Mouse (Mus musculus) c-Kit-negative CD71-positive TER-119-positive erythroid progenitor cells, embryonic 14.5 days (primary cell): Measurements from ENCODE around the gene Gm4756.
"Not testable (repeated sequence)": the region's sequence is repeated elsewhere in the genome, so short reads cannot be mapped to it uniquely, and the experiment has no call there.

ENCODE experiments used
- DNase-seq: peaks from one replicate; pipeline ENCODE4 v3.0.0-alpha.2; 2013; ENCODE audit warnings: low read depth, low spot score

Gene Gm4756

DNA sequence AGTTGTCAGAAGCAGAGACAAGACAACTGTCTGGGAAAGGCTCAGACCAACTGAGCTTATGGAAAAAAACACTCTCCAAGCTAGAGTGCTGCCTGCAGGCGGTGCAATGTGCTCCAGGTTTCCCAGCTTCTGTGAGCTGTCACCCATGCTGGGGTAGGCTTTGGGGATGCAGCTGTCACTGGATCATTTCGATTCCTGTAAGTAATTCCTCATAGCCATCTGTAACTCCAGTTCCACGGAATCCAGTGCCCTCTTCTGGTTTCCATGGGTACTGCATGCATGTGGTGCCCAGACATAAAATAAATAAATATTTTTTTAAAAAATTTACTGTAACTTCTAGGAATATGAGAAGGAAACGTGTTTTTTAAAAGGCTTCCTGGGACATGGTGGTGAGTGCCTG, 5.2 kb upstream of the Gm4756 start:
- DNase-seq: peak; percentile 8

DNA sequence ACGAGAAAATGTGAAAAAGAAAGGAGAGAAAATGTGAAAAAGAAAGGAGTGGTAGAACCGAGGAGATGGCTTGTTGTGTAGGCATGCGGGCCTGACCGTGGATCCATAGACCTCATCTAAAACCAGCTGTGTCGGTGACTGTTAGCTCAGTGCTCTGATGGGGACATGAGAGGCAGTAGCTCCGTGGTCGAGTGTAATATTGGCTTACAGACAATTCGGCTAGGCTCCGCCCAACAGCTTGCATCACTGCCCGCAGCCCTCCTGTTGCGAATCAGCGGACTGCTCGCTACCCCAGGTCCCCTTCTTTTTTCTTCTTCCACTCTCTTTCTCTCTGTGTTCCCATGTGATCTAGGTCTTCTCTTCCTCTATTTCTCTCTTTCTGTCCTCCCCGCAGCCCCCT, 540 bp downstream of the Gm4756 start:
- no peak for DNase-seq

DNA sequence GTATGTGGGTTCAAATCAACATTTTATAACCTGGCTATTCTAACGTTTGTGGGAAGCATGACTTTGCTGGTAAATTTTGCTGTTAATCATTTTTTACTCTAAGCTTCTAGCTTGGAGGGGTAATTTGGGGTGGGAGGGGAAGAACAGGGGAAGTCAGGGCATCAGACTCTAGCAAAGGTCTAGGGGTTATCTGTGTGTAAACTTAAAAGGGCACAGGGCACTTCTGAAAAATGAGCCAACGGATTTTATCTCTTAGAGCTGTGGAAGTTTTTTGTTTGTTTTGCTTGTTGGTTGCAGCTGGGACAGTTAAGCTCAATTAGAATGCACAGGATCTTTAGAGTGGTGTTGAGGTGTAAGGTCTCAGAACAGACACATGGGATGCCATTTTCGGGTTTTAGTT, 11.4 kb downstream of the Gm4756 start:
- DNase-seq: no peak

DNA sequence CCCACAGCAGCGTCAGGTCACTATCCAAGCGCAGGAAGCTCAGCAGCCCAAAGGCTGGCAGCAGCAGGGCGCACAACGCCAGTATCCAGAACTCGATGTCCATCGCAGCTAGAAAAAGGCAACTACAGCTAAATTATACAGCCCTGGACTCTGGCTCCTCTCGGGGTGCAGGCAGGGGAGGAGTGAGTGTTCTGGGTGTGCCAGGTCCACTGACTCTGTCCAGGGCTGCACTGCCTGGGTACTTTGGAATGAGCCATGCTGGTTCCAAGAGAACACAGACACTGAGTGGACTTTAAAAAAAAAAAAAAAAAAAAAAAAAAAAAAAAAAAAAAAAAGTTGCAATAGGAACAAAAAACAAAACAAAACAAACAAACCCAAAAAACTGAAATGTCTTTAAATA, 20.7 kb downstream of the Gm4756 start:
- no peak for DNase-seq

DNA sequence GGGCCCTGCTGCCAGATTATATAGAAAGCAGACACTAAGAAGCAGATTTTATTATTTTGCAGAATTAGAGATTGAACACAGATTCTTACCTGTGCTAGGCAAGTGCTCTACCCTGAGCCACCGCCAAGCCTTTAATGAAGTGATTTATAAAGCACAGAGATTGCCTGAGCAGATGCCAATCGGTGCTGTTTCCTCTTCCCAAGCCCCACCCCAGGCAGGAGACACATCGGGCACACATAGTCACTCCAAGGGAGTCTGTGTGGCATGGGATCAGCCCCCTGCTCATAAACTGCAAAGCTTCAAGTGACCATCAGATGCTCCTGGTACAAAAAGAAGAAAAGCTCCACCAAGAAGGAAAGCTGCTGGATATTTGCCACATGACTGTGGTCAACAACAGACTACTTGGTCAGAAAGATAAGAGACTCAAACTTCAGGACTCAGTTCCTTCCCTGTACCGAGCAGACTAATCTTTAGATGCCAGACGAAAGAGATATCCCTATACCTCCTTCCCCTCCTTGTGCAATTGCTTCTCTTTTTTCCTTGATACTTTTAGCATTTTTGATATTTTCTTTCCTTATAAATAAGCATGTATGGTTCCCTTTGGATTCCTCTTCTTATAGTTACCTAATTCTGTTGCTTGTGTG, 26.5 kb downstream of the Gm4756 start:
- DNase-seq: no peak

DNA sequence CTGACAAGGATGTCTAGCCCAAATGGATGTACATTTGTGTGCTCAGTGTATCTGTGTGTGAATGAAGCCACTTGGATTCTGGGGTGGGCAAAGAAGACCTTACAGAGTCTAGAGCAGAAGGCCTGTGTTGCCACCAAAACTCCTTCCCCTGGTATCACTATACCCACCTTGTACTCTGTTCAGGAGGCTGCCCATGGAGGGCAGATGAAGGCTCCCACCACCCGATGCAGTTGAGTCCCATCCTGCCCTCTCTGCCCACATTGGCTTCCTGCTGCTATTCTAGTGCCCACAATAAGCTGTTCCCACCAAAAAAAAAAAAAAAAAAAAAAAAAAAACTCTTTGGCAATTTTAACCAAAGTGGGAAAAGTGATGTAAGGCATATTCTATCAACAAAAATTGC, 28.0 kb downstream of the Gm4756 start:
- DNase-seq: no peak

DNA sequence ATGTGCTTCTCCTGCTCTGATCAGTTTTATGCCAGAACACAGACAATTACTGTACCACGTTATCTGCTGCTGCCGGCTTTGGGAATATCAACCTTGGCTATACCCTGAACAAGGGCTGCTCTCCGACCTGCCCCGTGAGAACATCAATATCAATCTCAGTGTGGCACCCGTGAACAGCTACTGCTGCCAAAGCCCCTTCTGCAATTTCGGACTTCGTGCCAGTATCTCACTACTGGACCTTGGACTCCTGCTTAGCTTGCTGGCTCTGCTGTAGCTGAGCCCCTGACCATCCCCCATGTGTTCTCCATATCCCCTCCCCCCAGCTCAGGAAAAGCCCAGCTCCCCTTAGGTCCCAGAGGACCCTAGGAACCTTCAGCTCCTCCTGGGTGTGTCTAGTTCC, 28.6 kb downstream of the Gm4756 start:
- no peak for DNase-seq

DNA sequence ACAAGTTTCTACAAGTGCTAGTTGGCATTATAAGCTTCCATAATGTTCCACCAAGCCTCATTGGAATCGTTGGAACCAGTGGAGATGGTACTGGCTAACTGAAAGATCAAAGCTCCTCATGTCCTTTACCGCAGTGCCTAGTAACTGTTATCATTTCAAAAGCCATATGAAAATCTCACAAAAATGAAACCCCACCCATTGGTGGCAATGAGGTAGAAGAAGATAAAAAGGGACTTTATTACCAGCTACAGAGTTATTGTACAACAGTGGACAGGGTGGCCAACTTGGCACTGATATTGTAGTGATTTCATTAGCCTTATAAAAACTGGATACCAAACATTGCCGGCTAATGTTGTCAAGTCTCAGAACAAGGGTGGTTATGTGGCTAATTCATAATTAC, 37.4 kb downstream of the Gm4756 start:
- no peak for DNase-seq

DNA sequence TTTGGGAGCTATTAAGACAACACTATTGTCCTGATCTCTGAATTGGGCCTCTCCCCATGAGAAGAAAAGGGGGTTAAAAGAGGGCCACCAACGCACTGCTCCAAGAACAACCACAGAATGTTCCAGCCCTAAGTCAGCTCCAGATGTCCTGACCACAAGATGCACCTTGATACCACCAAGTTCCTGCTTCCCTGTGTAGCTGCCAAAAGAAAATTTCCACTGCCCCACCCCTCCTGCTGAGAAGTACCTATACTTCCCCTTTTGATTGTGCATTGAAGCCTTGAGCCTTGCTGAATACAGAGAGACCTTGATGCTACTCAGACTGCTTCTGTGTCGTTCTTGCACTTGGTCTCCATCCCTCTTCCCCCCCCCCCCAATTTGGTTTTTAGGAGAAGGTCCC, 50.7 kb downstream of the Gm4756 start:
- not testable (repeated sequence) for DNase-seq

DNA sequence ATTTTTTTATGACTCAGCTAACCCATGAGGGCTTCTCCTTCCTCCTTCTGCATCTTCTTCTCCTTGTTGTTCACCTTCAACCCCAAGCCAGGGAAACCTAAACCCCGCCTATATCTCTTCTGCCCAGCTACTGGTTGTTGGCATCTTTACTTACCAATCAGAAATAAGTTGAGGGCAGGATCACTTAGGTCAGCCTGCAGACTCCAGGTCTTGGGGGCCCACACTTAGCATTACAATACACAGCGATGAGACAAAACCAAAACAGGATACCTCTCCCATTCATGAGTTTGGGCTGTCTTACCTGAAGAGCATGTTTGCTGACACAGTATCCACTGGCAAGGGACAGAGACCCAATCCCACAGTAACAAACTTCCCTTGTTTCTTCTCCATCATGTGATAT, 55.5 kb downstream of the Gm4756 start:
- DNase-seq: no peak

DNA sequence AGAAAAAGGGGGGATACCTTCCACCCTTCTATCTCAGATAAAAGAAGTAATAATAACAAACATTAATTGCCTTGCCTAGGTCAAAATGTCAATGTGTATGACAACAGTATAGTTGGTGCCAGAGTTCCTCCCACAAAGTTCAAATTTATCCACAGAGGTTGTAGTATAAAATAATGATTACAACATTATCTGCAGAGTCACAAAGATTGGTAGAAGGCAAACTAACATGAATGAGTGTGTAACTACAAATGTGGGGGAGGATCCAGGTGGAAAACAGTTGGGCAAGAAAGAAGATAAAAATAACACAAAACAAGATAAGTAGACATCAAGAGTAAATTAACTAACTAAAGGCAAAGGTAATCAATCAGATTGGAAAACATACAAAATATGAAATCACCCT, 56.5 kb downstream of the Gm4756 start:
- DNase-seq: no peak

DNA sequence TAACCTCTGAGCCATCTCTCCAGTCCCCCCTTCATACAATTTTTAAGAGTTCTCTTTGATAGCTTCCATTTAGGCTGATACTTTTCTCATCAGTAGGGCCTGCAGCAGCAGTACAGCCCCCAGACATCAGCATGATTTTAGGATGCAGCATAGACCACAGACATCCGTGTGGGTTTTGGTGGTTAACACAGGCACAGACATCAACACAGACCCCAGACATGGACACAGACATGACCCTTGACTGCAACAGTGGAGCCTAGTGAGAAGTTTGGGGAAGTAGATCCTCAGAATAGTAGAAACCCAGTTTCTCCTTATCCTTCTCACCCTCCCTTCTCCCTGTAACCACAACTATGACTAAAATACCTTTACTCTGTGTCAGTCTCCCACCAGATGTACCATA, 64.1 kb downstream of the Gm4756 start:
- no peak for DNase-seq

DNA sequence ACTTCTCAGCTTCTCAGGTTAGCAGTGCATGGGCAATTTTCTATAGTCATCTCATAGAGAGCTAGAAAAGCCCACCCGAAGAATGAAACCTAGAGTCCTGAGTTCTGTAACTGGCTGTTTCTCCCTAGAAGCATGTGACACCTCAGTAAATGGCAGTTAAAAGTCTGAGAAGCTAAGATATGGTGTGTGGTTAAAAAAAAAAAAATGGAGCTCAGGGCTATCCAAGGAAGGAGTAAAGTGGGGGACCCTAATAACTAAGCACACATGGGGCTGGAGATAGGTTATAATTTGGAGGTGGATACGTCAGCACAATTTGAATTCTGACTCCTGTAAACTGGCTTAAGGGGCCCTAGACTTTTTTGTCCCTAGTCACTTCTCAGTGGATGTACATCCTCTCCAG, 66.4 kb downstream of the Gm4756 start:
- no peak for DNase-seq

DNA sequence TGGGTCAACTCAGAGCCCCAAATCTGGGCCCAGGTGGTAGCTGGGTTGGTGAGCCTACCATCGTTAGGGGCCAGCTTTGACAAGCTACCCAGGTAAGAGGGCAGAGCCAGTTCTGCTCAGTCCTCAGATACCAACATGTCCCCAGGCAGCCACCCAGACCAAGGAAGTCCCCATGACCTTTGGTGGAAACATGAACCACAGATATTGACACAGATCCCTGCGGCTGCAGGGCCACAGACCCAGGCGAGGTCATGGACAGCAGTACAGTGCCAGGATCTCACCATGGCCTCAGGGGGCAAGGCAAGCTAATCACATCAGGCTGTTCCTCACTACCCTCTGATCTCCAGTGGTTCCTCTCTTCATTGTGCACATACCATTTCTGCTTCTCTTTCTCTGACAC, 67.4 kb downstream of the Gm4756 start:
- DNase-seq: no peak

DNA sequence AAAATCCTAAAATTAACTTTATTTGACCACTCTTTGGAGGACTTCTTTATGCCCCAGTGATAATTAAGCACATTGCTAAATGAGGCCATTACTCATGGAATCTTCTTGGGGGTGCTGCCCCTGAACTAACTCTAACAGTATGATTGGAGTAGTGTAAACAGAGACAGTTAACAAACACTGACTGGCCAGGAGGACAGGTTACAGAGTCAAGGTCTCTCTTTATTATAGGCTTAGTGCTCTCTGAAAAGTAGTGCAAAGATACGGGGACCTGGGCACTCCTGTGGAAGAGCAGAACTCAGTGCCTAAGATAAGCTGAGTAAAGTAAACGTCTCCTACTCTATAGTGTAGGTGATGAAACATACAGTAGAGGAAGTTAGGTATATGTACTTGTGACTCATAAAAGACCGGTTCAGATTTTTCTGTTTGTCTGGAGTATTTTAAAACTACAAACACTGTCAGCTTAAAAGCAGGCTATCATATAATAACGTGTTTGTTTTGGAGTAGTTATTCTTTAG, 85.1 kb downstream of the Gm4756 start:
- DNase-seq: no peak

DNA sequence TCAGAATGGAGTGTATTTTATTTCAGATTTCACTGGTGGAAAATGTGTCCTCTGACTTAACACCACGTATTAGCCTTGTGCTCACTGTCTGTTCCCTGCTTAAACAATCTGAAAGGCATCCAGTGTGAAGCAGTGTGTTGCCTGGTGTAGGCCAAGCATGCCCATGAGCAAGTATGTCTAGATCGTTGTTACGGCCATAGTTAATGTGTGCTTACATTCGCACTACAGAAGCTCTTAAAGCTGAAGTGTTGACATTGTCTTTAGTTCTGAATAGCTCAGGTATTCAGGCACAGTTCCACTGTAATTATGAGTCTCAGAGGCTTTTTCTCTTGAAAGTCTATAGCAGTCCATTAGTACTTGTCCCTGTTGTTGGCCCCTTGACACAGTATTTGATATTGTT, 95.1 kb downstream of the Gm4756 start:
- no peak for DNase-seq

DNA sequence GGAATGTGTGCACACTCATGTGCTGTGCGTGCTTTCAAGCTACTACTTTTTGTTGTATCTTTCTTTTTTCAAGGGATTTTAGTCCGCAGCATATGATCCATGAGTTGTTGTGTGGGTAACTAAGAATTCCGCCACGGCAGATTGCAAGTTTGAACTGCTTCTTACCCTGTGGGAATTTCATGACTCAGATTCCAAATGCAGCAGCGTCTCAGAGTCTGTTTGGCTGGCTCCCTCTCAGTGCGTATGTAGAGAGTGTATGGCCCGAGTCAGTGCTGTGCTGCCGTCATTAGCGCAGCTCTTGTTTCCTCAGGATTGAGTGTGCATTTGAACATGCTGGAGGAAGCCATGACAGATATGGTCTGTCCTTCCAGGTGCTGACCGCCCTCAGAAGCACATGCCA, 110.9 kb downstream of the Gm4756 start:
- DNase-seq: no peak

DNA sequence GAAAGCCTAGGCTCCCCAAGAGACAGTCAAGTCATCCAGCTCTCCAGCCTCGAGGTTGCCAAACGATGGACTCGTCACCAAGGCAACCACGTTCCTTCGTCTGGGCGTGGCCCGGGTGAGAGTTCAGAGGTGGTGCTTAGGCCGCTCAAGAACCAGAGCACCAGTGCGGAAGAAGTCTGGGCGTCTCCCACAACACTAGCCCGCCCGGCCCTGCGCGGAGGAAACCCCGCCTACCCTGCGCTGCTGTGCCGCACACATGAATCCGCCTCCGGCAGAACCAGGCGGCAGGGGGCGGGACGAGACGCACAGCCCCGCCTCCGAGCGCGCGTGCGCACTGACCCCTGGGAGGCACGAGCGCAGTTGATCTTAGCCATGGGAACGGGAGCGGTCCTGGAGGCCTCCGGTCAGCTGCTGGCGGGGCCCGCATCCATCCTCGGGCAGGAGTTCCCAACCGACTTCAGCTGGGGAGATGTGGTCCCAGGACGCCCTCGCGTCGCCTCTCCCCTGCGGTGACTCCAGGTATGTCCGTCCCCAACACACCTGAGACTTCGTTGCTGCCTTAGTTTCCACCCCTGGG, 113.4 kb downstream of the Gm4756 start, which contains the start of gene Pcnx4:
Gene Pcnx4, plus strand, starts transcription at position 363 of the 577 bp plus-strand sequence.
- peak; percentile 88 for DNase-seq

DNA sequence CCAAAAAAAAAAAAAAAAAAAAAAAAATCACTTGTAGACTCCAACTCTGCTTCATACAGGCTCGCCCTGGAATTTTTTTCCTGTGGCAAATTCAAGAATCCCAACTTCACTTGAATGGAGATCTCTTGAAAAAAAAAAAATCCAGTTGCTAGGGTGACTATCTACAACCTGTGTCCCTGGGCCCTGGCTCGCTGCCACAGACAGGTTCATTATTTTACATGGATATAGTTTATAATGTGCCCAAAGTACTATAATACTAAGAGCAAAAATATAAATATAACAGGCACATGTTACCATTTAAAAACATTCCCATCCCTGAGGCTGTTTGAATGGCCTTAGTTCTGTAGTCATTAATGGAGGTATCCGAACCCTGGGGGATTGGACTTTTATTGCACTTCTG, 113.9 kb downstream of the Gm4756 start:
- DNase-seq: no peak

DNA sequence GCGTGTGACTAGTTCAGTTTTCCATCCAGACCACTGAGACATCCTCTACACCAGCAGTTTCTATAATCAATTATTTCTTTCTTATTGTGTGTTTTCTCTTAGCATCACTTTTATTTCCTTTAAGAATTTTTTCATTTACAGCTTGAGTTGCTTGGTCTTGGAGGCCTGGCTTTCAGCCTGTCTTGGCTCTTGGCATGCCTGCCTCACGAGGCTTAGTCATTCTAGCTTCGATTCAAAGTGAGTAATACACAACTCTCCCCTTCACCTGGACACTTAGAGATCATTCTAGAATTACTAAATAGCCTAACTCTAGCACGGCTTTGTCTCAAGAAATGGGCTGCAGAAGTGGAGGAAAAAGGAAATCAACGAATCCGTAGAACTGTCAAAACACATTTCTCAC, 115.5 kb downstream of the Gm4756 start:
- DNase-seq: no peak

DNA sequence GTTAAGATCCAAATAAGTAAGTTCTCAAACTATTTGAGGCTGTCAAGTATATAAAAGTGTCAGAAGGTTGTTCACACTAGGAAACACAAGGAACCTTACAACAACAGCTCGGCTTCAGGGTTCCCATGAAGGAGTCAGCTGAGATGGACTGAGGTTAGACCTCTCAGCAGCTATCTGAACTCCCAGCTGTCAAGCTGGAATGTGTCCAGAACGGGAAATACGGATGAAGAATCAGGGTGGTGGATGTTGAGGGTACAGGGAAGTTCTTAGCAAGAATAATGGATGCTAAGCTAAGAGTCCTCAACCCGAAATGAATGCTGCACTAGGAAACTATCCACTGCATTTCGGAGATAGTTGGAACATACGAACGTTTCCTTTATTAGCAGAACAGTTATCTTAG, 117.2 kb downstream of the Gm4756 start:
- DNase-seq: no peak
